Mouse (Mus musculus): ENCODE data around the gene Cyp26b1.

Cyp26b1 gene

DNA sequence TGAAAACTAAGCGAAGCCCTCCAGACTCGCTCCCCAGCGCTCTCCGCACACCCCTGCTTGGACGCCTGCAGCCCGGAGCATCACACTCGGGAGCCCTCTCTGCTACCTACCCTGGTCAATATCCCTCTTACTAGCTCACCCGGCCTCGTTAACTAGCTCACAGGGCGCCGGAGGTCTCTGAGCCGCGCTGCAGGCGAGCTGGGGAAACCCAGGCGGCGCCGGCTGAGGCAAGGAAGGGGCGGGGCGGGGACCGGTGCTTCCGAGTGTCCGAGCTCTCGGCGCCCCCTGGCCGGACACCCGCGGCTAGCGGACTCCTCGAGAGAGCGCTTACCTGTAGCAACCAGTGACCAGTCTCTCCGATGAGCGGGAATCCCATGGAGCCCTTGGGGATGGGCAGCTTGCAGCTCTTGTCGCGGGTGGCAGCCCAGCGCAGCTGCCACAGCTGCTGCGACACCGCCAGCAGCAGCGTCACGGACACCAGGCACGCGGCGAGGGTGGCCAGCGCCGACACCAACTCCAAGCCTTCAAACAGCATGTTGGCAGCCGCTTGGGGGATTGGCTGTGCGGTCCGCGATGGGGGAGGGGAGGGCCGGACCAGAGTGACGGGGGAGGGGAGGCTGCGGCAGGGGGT lies 6.1 kb downstream of the Cyp26b1 start:
- DNase-seq (ENCODE audit: low spot score in 2 of 2), result no peak

- no peak for DNase-seq (ENCODE audit: low spot score in 2 of 2)
Measured at GRCm38 (mm10) chr6:84586551-84587200, 7.0 kb downstream of the Cyp26b1 start.

DNA sequence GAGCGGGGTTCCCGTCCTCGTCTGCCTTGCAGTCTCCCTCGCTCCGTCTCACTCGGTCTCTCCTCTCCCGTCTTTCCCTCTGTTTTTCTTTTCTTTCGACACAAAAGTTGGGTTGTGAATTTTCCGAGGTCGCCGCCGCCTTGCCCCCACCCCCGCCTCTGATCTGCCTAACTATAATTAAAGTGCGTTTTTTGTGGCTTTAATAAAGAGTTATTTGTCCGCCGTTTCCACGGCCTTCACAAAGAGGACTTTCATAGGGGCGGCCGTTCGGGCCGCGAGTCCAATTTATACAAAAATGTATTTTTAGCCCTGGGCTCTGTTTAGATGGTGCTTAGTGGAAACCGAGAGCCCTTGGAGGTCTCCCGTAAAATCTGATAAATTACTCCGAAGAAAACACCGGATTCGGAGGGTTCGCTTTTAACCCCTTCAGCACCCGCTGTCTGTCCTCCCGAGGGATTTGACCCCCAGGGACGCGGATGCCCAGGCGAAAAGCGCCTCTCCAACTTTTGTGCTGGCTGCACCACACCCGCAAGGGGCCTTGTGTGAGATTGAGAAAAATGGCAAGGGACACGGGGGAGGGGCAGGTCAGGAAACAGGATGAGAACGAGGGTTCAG lies 7.9 kb downstream of the Cyp26b1 start:
- no peak for DNase-seq (ENCODE audit: low spot score in 2 of 2)

GRCm38 (mm10) chr6:84584783-84585685 lies 8.7 kb downstream of the Cyp26b1 start:
- no peak for DNase-seq (ENCODE audit: low spot score in 2 of 2)

GRCm38 (mm10) chr6:84583841-84584782 lies 9.6 kb downstream of the Cyp26b1 start:
- DNase-seq (ENCODE audit: low spot score in 2 of 2), result no peak

- DNase-seq (ENCODE audit: low spot score in 2 of 2), result peak; percentile 32 to 35
Measured at GRCm38 (mm10) chr6:84583371-84583770, 10.3 kb downstream of the Cyp26b1 start.

DNA sequence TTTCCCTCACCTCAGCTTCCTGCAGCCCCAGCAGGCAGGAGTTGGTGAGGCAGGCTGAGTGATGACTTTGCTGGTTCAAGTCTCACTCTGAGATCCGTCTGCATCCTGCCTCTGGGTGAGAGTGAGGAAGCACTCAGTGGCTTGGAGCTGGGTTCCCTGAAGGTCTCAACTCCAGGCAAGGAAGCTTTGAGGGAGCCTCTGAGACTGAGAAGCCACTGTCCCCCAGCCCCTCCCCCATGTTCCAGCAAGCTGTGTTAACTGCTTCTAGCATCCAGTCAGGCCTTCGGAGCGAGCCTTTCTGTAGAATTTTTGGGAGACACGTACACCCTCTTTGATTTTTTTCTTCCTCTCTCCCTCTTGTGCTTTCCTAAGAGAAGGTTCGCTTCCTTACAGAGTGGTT lies 10.9 kb downstream of the Cyp26b1 start:
- no peak for DNase-seq (ENCODE audit: low spot score in 2 of 2)

DNA sequence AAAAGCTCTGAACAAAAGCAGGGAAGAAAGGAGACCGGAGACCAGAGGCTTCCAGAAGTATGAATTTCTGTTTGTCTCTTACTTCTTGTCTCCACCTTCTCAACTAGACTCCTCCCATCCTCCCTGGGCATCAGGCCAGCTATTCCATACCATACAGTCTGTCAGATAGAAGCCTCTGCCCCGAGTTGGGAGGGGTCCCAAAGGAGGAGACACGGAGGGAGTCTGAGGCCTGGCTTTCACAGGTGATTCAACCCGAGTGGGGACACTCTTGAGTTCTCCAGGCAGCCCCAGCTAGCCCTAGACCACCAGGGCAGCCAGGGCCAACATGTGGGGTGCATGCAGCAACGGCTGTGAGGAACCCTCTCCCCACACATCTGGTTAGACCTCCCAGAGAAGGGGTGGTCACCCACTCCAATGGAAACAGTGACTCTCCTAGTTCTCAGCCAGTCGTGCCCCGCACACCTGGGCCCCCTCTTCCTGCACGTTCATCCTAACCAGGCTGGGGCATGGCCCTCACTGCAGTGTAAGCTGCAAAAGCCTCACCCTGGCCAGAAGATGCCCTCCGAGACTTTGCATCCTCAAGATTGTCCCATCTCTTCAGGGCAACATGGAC lies 11.8 kb downstream of the Cyp26b1 start:
- DNase-seq (ENCODE audit: low spot score in 2 of 2), result no peak

GRCm38 (mm10) chr6:84580979-84581832 lies 12.5 kb downstream of the Cyp26b1 start:
- no peak for DNase-seq (ENCODE audit: low spot score in 2 of 2)

DNA sequence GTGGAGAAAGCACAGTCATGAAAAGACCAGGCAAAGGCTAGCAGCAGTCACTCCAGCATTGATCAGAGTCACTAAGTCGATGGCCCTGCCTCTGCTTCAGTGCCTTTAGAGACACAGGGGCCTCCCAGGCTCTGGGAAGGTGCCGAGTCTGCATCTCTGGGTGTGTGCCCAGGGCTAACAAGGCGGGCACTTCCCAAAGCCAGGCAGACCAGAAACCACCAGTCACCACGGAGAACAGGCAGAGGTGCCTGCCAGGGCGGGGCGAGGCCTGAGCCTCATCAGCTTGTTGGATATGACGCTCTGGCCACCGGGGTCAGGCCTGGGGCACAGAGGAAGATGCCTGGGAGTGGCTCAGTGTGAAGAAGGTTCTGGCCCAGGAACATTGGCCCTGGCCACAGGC lies 14.2 kb downstream of the Cyp26b1 start:
- no peak for DNase-seq (ENCODE audit: low spot score in 2 of 2)

- no peak for DNase-seq (ENCODE audit: low spot score in 2 of 2)
Measured at GRCm38 (mm10) chr6:84578928-84579327, 14.8 kb downstream of the Cyp26b1 start.

DNA sequence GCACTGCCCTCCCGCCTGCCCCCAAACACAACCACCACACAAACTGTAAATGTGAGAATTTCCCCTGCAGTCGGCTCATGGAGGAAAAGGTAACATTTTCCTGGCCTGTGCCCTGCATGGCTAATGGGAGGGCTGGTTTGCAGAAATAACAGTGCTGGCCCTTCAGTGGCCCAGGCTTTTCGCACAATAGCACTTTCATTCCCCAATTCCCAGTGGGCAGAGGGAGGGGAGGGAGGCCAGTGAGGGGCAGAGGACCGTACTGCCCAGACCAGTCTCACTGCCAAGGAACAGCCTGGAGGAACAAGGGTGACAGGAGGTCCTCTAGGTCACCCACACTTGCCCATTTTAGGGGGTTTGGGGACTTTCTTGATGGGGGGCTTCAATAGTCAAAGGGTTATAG lies 15.8 kb downstream of the Cyp26b1 start:
- no peak for DNase-seq (ENCODE audit: low spot score in 2 of 2)

- no peak for DNase-seq (ENCODE audit: low spot score in 2 of 2)
Measured at GRCm38 (mm10) chr6:84573905-84574660, 19.6 kb downstream of the Cyp26b1 start.

GRCm38 (mm10) chr6:84570039-84570438 lies 23.7 kb downstream of the Cyp26b1 start:
- DNase-seq (ENCODE audit: low spot score in 2 of 2), result no peak

GRCm38 (mm10) chr6:84569590-84569989 lies 24.1 kb downstream of the Cyp26b1 start:
- DNase-seq (ENCODE audit: low spot score in 2 of 2), result no peak

DNA sequence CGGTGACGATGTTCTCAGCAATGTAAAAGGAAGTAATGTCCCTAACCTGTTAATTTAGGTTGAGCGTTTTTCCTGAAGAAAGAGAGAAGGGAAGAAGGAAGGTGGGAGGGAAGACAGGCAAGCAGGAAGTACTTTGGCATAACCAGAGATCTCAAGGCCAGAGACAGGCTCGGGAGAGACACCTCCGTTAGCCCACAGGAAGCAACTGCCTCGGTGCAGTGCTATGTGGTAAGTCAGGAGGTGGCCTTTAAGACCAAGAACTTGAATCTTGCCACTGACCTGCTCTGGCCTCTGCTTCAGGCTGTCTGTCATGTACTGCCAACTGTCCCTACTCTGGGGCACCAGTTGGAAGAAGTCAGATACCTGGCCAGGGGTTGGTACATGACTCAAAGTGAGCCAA lies 24.8 kb downstream of the Cyp26b1 start:
- no peak for DNase-seq (ENCODE audit: low spot score in 2 of 2)

DNA sequence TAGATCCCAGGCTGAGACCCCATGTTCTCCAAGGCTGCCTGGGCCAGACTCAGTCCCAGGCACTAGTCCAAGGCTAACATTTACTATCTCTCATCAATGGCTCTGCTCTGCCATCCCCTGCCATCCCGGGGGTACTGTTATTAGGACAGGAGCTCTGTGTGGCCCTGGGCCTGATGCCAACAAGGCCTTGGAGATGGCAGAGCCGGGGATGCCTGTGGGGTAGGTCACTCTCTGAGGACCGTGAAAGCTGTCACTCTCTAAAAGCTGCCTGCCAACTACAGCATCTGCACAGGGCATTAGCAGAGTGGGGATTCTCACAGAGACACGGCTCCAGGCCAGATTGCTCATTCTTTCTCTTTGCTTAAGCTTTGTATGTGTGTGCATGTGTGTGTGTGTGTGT lies 26.0 kb downstream of the Cyp26b1 start:
- no peak for DNase-seq (ENCODE audit: low spot score in 2 of 2)

GRCm38 (mm10) chr6:84566825-84567224 lies 26.9 kb downstream of the Cyp26b1 start:
- no peak for DNase-seq (ENCODE audit: low spot score in 2 of 2)

- no peak for DNase-seq (ENCODE audit: low spot score in 2 of 2)
Measured at GRCm38 (mm10) chr6:84565245-84565644, 28.5 kb downstream of the Cyp26b1 start.

Data from spleen, postnatal 36 days (tissue).